Mouse (Mus musculus): ENCODE measurements around the gene Mob1b.

Mob1b gene

GRCm38 (mm10) chr5:88782072-88782765, 61.6 kb downstream of the Mob1b start:
- in situ Hi-C loops (cut with MboI), result no loop called here

GRCm38 (mm10) chr5:88785059-88785458, 64.4 kb downstream of the Mob1b start:
- in situ Hi-C loops (cut with MboI), result no loop called here

- in situ Hi-C loops (cut with MboI), result no loop called here
These were observed 70.0 kb downstream of the Mob1b start for GRCm38 (mm10) chr5:88790675-88791074.

- in situ Hi-C loops (cut with MboI), result no loop called here
These were observed 70.9 kb downstream of the Mob1b start for GRCm38 (mm10) chr5:88791256-88792245.

- in situ Hi-C loops (cut with MboI), result no loop called here
These were observed 73.0 kb downstream of the Mob1b start for GRCm38 (mm10) chr5:88793676-88794075.

GRCm38 (mm10) chr5:88795910-88796584, 75.4 kb downstream of the Mob1b start:
- in situ Hi-C loops (cut with MboI), result no loop called here

GRCm38 (mm10) chr5:88796588-88796987, 75.9 kb downstream of the Mob1b start:
- in situ Hi-C loops (cut with MboI), result no loop called here

GRCm38 (mm10) chr5:88797121-88797520, 76.5 kb downstream of the Mob1b start:
- in situ Hi-C loops (cut with MboI), result no loop called here

- in situ Hi-C loops (cut with MboI), result no loop called here
These were observed 85.0 kb downstream of the Mob1b start for GRCm38 (mm10) chr5:88805616-88806015.

- in situ Hi-C loops (cut with MboI), result no loop called here
These were observed 85.6 kb downstream of the Mob1b start for GRCm38 (mm10) chr5:88806278-88806677.

GRCm38 (mm10) chr5:88807342-88807741, 86.7 kb downstream of the Mob1b start:
- in situ Hi-C loops (cut with MboI), result no loop called here

- in situ Hi-C loops (cut with MboI), result no loop called here
These were observed 92.5 kb downstream of the Mob1b start for GRCm38 (mm10) chr5:88813188-88813587.

Measured in mature B cell (primary cell).